Mouse (Mus musculus) kidney, postnatal 25 days (tissue): Measurements from ENCODE around the gene Bbs5.
A peak's percentile ranks its signal among the peaks of the same experiment; 100 is the strongest.
"Not testable (repeated sequence)": the region's sequence is repeated elsewhere in the genome, so short reads cannot be mapped to it uniquely, and the experiment has no call there.

Experiments
- DNase-seq, 2 experiments: peaks; one replicate each; pipeline ENCODE4 v3.0.0; 2021; ENCODE audit warnings: mixed read lengths in 2 of 2

Gene Bbs5

GRCm38 (mm10) chr2:69673723-69674122, 26.8 kb downstream of the Bbs5 start:
- DNase-seq = peak in 1 of 2 experiments; percentile 14

GRCm38 (mm10) chr2:69675266-69675665, 28.3 kb downstream of the Bbs5 start:
- no peak for DNase-seq

DNA sequence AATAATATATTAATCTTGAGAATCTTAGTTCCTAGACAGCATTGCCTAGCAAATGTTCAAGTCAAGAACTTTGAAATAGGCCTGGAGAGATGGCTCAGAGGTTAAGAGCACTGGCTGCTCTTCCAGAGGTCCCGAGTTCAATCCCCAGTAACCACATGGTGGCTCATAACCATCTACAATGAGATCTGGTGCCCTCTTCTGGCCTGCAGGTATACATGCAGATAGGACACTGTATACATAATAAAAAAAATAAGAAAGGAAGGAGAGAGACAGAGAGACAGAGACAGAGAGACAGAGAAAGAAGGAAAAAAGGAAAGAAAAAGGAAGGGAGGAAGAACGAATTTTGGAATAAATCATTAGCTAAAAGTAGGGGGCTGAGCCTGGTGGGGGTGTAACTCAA, 29.7 kb downstream of the Bbs5 start:
- peak in 1 of 2 experiments; percentile 8 for DNase-seq

GRCm38 (mm10) chr2:69677215-69677614, 30.2 kb downstream of the Bbs5 start:
- not testable (repeated sequence) for DNase-seq

DNA sequence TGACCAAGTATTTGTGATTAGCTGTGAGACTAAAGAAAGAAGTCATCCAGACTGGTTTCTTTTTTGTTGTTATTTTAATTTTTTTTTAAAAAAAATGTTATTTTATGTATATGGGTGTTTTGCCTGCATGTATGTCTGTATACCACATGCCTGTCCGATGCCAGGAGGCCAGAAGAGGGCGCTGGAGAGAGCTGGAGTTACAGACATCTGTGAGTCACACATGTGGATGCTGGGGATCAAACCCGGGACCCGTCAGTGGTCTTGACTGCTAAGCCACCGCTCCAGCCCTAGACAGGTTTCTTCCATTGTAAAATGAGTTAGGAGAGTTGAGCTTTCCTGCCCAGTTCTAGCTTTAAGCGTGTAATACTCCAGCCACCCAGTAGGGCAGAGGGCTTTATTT, 33.0 kb downstream of the Bbs5 start:
- peak; percentile 39 to 47 for DNase-seq

GRCm38 (mm10) chr2:69681931-69682330, 35.0 kb downstream of the Bbs5 start:
- no peak for DNase-seq

DNA sequence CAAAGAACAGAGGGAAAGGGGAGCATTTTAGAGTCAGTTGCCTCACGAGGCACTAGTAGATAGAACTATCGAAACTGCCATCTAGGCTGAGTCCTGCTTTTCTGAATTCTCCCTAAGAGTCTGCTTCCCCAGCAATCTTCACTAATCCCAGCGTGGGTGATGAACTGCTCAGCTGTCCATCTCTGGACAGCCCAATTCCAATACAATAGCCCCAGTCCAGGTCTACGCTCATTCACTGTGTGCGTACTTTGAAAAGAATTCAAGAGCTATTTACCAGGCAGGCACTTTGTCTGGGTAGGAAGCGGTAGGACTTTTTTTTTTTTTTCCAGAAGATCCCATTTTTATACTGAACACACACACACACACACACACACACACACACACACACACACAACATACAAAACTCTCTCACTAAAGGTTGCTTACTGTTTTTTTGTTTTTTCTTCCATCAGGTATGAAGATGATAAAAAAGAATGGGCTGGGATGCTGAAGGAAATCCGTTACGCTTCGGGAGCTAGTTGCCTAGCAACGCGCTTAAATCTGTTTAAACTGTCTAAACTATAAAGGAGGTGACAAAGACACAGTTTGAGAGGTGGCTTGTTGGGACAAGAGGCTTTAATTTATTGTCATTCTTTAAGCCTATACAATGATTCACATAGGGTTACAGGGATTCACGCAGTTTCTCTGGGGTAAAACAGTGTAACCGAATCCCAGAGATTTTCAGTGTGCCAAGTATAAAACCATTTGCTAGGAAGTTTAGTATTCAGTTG, 36.2 kb downstream of the Bbs5 start:
- no peak for DNase-seq

- no peak for DNase-seq
Observed at GRCm38 (mm10) chr2:69684488-69684887, 37.5 kb downstream of the Bbs5 start.

GRCm38 (mm10) chr2:69690214-69690613, 43.2 kb downstream of the Bbs5 start:
- no peak for DNase-seq

DNA sequence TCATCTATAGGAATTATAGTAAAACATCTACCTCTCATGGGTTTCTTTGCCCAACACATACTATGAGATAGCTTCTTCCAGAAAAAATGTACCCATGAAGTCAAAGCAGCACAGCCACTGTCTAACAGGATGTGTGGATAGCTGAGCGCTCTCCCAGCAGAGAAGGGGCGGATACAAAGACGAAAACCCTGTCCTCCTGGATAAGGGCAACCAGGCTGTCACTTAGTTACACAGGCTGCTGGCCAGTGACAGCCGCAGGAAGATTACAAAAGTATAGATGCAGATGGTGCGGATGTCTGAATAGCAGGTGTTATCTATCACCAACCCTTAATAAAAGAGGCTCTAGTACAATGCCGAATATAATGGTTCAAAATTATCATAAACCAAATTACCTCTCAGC, 43.9 kb downstream of the Bbs5 start:
- no peak for DNase-seq

DNA sequence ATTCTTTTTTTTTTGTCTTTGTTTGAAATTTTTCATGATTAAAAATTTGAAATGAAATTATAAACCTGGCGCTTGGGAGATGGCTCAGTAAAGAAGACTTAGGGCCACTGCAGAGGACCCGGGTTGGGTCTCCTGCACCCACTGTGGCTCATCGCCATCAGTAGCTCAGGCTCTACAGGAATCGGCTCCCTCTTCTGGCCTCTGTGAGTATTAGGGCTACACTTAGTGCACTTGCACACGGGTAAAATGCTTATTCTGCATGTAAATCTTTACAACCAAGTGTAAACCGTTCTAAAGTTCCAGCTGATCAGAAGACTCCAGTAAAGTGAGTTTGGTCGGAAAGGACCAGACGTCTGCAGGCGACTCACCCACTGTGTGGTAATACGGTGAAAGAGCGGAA, 46.5 kb downstream of the Bbs5 start:
- DNase-seq = no peak

GRCm38 (mm10) chr2:69700446-69700845, 53.5 kb downstream of the Bbs5 start:
- no peak for DNase-seq

GRCm38 (mm10) chr2:69712171-69712570, 65.2 kb downstream of the Bbs5 start:
- DNase-seq = peak in 1 of 2 experiments; percentile 6

DNA sequence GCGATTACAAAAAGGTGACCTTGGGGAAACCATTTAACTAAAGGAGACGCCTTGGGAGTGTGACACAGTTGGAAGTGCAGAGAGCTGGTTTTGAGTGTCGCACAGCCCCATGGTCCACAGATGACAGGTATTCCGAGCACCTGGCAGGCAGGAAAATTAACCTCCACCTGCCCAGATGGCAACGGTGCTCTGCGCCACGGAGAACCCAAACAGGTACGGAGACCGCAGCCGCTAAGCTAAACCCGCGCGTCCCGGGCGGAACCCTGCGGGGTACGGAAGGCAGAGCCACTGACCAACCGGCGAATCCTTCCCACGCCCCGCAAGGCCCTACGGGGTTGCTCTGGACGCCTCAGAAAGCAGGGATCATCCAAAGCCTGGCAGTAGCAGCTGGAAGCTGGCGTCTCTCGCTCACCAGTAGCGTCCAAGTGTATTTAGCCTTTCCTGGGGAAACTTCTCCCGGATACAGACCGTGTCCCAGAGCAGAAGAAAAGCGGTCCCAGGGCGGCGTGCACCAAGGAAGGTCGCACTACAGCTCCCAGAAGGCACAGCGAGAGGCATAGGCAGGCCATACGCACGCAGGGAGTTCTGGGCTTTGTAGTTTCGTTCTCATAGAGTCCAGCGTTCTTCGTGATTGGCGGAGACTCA, 66.1 kb downstream of the Bbs5 start, which contains the start of gene Fastkd1:
Gene Fastkd1 (minus strand): TSS at position 536 of the 645 bp plus-strand sequence.
- DNase-seq = peak; percentile 91 to 95

- no peak for DNase-seq
Observed at GRCm38 (mm10) chr2:69713626-69714014, 66.6 kb downstream of the Bbs5 start.

GRCm38 (mm10) chr2:69714126-69714525, 67.2 kb downstream of the Bbs5 start:
- DNase-seq = no peak

DNA sequence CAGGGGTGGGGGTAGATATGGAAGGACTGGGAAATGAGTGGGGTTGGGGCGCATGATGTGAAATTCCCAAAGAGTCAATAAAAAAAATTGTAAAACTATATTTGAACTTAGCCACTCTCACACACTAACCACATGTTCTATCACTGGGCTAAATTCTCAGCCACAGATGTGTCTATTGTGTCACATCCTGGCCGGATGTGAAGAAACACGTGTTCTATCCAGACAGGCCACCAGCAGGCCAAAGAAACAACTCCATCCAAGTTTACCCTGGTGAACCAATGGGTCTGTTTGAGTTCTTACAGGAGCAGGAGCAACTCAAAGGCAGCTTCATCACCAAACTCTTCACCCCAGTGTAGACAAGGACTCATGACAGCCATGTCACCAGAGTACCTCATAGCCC, 69.5 kb downstream of the Bbs5 start:
- DNase-seq = no peak
